Mouse (Mus musculus) urinary bladder, postnatal 36 days (tissue): ENCODE data around the gene Gm9573.

Experiments used
- DNase-seq, 2 experiments: peaks; one replicate each; pipeline ENCODE4 v3.0.0; 2022; ENCODE audit warnings: low spot score in 2 of 2, mixed read lengths in 1 of 2

The Gm9573 gene

DNA sequence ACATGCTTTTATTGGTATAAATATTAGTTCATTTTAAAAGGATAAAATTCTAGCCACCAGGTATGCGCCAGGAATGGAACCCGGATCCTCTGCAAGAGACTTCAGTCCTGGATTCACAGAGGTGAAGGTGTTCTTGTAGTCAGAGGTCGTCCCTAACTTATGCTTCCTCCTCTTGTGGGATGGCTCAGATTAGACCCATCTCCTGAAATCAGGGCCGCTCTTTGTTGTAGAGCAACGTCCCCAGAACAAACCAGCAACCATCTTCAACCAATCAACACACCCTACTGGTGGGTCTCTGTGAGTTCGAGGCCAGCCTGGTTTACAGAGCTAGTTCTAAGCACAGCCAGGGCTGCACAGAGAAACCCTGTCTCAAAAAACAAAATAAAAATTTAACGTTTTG lies 32.0 kb downstream of the Gm9573 start:
- no peak for DNase-seq

- DNase-seq = no peak
Measured at GRCm38 (mm10) chr17:35593786-35594185, 32.7 kb downstream of the Gm9573 start.

- DNase-seq = no peak
Measured at GRCm38 (mm10) chr17:35592131-35592530, 34.3 kb downstream of the Gm9573 start.

GRCm38 (mm10) chr17:35591731-35592130 lies 34.7 kb downstream of the Gm9573 start:
- DNase-seq = no peak

DNA sequence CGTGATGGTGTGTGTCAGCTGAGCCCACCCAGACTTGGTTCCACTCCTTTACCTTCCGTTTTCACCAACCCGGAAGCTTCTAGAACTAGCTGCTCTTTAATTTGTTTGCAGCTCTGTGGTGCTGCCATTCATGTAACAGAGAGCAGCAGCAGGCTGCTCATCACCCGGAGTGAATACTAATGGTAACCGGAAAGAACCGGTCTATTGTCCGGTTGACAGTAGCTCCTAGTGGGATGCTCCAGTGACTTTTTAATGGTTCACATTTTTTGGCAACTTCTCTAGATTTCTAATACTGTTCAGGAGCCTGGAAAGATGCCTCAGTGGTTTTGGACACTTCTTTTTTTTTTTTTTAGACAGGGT lies 35.2 kb downstream of the Gm9573 start:
- no peak for DNase-seq

DNA sequence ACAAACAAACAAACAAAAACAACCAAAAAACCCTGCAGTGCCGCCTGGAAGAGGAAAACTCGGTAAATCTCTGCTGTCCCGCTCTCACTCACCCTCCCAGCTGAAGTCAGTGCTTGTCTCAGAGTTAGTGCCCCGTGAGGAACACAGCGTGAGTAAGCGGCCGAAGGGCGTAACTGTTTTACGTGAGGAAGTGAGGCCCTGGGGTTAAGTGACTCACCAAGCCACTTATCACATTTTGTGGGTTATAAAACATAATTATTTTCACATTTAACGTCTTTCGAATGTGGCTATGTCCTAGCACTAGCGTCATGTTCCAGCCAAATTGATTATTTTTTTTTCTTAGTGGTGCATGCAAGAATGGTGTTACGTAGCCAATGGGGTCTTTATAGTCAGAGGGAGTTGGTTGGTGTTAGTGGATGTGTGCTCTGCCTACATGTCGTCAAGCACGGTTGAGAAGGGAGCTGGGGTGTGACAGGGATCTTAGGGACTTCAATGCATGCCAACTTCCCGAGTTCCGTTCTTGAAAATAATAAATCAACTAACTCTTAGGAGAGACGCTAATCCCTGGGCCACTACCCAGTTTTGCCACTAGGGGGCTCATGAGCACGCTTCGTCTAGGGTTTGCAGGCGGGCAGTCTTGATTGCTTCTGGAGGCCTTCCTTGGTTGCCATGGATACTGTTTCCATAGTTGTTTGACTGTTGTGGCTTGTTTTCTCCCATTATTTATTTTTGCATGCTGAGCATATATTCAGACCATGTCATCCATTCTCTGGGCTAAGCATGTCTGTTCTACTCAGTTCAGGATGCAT lies 35.8 kb downstream of the Gm9573 start:
- peak; percentile 74 to 81 for DNase-seq

DNA sequence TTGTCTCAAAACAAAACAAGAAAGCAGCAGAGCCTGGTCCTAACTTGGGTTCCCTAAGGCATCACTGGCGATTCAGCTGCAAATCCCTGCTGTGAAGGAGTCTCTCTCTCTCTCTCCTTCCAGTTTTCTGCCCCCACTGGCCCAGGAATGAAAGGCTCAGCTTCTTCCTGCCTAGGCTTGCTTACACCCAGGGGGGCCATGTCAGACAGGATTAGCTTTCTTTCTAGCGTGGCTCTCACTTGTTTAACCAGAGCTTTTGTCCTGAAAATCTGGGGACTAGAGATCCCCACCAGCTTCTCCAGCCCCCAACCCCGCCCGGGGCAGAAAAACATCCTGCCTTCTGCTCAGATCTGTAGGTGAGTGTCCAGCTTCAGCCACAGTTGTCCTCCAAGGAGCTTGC lies 38.0 kb downstream of the Gm9573 start:
- DNase-seq = no peak

DNA sequence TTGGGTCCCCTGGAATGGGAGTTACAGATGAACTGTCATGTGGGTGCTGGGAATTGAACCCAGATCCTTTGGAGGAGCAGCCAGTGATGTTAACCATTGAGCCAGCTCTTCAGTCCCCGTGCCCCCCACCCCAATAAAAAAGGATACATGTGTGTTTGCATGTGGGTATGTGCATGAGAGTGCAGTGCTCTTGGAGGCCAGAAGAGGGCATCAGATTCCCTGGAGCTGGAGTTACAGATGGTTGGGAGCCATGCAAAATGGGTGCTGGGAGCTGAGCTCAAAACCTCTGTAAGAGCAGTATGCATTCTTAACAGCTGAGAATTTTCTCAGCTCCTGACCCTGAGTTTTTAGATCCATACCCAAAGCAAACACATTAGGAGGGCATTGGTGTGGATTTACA lies 39.1 kb downstream of the Gm9573 start:
- DNase-seq = no peak

DNA sequence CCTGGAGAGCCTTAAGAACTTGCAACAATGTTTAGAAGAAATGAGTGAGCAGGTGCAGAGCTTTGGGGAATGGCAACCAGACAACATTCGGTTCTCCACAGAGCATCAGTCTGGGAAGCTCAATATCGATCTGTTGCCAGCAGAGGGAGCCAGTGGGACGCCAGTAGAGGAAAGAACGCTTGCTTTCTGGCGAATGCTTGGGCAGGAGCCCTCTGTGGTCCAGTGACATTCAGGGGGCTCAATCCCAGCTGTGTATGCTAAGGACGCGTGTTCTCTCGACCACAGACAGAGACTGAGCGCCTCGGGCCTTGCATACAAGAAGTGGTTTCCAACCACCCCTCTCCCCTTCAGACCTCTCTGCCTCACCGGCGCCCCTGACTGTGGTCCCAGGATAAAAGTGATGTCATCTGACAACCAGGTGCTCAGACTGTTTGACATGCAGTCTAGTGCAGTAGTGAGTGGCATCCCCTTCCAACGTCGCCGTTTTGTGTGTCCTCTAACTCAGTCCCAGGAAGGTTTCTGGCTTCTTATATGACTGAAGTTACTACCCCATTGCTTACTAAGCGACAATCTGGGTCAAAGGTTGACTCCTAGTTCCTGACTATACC lies 42.0 kb downstream of the Gm9573 start:
- peak; percentile 66 to 76 for DNase-seq

DNA sequence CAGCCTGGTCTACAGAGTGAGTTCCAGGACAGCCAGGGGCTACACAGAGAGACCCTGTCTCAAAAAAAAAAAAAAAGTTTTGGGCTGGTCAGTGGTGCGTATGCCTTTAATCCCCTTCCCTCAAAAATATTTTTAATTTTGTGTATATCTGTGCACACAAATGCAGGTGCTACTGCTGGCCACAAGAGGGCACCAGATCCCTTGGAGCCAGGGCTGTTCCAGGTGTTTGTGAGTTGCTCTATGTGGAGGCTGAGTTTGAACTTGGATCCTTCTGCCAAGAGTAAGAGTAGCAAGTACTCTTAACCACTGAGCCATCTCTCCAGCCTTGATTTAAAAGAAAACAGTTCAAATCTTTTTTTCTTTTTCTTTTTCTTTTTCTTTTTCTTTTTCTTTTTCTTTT lies 43.5 kb downstream of the Gm9573 start:
- DNase-seq = no peak

- DNase-seq = peak; percentile 74
Measured at GRCm38 (mm10) chr17:35578211-35578610, 48.2 kb downstream of the Gm9573 start.

DNA sequence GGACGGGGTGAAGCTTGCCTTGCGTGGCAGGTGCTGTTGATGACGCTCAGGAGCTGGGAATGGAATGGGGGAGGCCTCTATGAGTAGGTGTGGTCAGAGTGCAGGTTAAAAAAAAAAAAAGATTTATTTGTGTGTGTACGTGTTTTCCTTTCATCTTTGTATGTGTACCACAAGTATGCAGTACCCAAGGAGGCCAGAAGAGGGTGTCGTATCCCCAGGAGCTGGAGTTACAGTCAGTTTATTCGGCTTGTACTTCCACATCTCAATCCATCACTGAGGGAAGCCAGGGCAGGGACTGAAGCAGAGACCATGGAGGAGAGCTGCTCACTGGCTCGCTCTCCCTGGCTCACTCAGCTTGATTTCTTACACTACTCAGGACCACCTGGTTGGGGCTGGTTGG lies 55.0 kb downstream of the Gm9573 start:
- no peak for DNase-seq

- no peak for DNase-seq
Measured at GRCm38 (mm10) chr17:35570836-35571235, 55.6 kb downstream of the Gm9573 start.

DNA sequence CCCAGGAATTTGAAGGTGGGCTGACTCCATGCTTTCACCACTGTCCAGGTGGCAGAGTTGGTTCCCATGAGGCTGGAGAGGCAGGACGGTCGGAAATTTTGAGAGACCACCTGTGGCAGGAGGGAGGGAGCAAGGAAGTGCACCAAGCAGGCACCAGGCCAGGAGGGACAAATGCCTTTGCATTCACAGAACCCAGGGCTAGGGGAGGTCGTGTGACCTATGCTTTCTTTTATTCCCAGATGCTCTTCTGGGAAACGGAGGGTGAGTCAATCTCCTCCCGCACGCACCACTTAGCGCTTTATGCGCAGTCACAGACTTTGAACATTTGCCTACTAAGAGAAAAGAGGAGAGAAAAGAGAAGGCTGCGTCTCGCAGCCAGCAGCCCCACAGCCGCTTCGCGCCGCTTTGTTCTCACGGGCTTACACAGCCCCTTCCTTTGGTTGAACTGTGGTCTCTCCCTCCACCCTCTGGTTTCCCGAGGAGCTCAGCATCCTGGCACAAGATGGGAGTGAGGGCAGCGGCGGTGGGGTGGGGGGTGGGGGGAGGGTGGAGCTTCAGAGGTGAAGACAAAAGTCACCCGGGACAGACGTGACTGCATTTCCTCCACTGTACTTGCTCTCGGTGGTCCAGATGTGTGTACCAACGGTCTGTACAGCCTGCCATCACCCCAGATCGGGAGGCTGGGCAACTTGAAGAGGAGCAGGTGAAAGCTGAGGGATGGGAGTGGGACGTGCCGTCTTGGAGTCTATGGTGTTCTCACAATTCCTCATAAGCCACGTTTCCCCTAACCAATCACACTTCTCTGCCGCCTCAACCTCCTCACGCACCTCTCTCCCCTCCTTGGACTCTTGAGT lies 57.1 kb downstream of the Gm9573 start:
- DNase-seq = no peak
